Mouse (Mus musculus) mouse trophoblast stem cell (cell line): ENCODE data around the gene Gm20388.

Experiments
- in situ Hi-C, 2 experiments: fragments of 300-500 bp; cut with MseI, MboI; formaldehyde crosslinking; loops; 2 replicates in 1 of 2; 3 replicates in 1 of 2; pipeline ENCODE4 v1.15.1; 2025

Gene Gm20388

DNA sequence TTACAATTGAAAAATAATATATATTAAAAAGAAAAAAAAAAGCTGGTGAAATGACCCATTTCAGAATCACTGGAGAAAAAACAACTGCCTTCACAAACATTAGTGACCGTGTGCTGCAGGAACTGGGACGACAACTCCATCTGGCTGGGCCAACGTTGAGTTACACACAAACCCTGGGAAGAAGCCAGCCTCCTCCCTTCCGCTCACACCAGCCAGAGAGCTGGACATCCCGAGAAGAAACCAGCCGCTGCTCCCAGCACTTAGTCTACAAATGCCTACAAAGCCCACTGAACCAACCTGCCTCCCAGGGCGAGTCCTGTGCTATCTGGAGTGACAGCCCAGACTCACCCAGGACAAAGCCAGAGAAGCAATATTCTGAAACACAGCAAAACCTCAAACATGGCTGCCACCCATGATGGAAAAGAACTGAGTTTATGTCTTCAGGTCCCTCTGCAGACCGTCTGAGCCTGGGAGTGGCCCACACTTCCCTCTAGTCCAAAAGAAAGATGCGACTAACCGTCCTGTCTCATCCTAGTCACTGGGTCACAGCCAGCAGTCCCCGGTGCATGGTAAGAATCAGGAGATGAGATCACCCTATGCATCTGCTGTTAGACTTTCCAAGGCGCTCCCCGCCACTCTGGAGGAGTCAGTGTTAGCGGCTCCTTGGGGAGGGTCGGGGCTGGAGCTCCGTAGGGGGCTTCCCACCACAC is 1651.2 kb downstream of the Gm20388 start:
- in situ Hi-C loops = no loop called here

DNA sequence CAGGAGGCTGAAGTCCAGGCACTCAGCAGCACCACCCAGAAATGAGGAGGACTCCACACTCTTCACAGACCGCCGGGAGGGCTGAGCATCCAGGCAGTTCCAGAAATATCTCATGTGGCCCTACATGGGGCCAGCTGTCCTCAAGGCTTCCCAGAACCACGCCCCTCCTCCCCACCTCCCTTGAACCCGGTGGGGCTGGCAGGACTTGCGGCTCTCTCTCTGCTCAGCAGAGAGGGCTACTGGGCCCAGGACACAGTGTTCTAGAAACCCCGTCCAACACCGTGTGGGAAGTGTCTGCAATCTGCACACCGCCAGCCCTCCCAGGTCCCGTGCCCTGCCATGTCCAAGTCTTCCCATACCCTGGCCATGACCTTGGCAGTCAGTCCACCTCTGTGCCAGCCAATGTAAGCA is 1652.3 kb downstream of the Gm20388 start:
- in situ Hi-C loops = no loop called here

DNA sequence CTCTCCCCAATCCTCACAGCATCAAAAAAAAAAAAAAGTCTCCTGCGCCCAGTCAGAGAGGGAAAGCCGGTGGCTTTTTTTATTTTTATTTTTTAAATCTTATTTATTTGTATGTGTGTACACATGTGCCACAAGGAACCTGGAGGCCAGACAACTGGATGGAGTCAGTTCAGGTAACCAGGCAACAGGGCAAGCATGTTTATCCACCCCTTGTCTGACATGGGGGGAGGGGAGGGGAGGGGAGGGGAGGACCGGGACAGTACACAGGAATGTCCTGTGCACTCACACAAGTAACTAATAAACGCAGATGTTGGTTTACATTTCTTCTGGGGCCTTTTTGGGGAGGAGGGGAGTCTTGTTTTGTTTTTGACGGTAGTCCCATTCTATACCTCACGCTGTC is 1653.1 kb downstream of the Gm20388 start:
- in situ Hi-C loops = no loop called here

DNA sequence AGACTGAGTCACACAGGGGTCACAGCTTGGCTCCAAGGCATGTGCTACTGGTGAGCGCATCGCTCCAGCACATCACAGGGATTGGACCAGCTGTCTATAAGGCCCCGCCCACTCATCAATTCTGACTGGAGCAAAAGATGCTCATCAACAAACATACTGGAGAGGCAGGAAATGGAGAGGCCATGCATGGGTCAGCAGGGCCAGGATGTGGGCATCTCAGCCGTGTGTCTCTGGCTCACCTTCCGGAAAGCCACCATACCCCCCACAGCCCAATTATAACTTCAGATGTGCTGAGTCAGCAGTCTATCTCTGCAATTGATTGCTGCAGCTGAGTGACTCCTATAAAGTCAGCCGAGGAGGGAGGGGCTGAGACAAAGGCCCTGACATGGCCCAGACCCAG is 1657.7 kb downstream of the Gm20388 start:
- in situ Hi-C loops = no loop called here

DNA sequence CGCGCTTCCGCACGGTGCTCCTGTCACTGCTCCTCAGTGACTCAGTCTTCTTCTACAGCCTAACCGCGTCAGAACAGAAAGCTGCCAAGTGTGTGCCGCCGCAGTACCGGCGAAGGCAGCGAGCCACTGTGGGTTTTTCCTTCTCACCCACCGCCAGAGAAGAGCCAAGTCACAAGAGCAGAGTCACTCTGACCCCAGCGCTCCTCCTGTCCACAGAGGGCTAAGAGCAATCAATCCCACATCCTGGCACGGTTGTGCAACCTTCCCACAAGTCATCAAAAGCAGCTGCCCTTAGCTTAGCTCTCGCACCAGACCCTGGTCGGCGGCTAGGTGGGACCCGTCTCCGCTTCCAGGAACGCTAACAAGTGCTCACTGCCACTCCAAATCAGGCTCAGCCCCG is 1659.7 kb downstream of the Gm20388 start:
- in situ Hi-C loops = no loop called here

DNA sequence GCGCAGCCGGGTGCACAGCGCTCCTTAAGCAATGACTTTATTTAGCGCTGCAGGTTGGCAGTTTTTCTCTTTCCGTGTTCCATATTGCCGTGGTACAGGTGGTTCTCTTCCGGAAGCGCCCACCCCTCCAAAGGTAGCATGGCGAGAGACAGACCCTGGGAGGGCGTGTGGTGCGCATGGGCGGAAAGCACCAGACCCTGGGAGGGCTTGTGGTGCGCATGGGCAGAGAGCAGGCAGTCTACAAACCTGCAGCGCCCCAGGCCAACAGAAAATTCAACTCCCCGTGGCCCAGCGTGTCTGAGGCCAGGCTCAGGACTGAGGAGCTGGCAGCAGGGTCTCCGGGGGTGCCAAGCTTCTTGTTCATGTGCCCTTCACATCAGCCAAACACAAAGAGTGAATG is 1660.2 kb downstream of the Gm20388 start:
- in situ Hi-C loops = no loop called here

DNA sequence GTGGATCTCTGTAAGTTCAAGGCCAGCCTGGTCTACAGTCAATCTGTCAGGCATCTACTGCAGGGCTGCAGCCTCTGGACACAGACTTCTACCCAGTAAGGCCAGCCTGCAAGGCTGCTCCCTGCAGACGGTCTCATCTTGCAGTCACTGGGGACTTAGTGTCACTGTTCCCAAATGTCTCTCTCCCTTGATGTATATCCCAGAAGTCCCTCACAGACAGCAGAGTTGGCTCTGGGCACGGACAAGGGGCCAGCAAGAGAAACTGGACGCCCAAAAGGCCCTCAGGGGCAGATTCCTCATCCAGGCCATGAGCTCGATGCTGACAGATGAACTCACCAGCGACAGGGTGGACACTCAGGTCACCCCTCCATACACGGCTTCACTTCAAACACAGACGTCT is 1661.5 kb downstream of the Gm20388 start:
- in situ Hi-C loops = no loop called here

DNA sequence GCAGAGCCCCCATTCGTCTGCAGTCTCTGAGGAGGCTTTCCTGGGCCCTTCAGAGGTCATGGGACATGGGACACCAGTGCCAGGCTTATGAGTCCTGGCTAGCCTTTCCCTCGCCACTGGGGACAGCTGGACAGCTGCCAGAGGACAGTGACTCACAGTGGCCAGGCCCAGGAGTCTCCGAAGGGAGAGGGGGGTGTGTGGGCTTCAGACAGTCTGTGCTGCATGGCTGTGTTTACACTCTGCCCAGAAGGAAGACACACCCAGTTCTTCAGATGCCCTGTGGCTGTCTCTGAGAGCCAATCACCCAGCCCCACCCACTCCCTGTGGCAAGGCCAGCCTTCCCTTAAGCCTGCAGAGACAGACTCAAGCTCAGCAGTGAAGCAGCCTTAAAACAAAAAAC is 1662.6 kb downstream of the Gm20388 start:
- in situ Hi-C loops = no loop called here

DNA sequence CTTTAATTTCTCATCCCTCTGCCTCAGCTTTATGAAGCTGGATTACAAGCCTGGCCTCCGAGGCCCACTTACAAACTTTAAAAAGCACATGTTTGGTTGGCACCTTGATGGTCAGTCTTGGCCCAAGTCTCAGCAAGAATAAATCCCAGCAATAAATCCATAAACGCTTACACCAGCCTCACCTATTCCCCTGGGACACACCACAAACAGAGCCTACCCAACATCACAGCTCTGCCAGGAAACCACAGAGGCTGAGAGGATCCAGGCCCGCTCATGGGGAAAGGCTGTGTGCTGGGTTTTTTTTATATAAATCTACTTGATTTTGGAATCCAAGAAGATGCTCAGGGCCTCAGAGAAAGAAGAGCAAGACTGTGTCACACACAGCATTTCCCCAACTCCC is 1665.0 kb downstream of the Gm20388 start:
- in situ Hi-C loops = no loop called here

DNA sequence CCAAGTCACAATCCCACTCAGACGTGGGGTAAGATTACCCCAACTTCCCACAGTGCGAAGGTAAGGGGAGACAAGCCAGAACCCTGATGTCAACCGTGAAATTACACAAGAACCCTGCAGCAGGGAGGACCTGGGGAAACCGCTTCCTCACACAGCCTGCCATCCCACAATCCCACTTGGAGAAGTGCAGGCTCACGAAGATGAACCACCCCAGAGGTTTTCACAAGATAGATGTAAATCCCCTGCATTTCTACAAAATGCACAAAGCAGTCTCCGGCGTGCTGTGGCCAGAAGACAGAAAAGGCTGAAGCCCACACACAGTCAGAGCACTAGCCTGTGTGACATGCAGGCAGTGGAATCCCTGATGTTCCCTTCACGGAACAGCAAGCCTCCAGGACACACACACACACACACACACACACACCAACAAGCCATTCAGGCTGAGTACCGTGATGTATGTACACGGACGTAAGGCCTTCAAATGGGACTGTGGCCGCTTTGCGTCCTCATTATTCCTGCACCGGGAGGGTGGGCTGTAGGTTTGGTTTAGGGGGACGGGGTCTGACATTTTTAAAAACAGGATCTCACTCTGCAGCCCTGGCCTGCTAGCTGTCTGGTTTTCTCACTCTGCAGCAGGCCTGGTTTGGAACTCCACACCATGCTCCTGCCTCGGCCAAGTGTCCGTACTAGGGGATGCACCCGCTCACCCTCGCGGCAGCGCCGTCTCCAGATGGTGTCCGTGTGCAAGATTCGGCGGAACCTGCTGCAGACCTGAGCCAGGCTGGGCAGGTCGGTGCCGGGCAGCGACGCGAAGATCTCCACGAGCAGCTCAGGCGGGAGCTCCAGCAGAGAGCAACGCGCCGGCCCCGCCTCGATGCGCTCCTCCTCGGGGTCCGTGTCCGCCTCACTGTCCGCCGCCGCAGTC is 1667.4 kb downstream of the Gm20388 start:
- in situ Hi-C loops = no loop called here

DNA sequence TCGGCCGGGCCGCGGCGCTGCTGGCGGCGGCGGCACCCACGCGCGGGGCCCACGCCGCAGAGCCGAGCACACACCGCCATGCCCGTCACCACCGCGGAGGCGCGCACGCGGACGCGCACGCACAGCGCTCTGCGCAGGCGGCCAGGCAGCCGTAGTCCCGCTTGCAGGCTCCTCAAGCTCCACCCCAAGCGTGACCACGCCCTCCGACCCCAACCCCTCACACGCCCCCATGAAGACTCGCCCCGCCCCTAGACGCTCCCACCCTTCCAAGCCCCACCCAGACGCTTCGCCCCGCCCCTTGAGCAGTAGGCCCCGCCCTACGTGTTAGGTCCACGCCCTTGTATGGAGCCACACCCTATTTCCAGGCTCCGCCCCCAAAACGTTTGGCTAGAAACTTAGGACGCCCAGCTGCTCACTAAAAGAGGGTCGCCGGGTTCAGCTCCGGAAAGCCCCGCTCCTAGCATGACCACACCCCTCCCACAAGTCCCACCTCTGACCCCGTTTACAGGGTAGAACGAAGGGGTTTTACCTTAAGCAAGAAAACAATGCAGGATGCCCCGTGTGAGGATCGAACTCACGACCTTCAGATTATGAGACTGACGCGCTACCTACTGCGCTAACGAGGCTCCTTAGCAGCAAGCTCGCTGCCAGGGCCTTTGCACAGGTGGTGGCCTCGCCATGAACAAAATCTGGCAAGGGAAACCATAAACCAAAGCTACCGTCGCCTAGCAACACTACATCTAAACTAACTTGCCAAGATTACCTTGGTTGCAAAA is 1668.2 kb downstream of the Gm20388 start, which contains the start of gene Fbxo31:
Gene Fbxo31 (minus strand): TSS at position 131 of the 776 bp plus-strand sequence.
- in situ Hi-C loops = no loop called here

DNA sequence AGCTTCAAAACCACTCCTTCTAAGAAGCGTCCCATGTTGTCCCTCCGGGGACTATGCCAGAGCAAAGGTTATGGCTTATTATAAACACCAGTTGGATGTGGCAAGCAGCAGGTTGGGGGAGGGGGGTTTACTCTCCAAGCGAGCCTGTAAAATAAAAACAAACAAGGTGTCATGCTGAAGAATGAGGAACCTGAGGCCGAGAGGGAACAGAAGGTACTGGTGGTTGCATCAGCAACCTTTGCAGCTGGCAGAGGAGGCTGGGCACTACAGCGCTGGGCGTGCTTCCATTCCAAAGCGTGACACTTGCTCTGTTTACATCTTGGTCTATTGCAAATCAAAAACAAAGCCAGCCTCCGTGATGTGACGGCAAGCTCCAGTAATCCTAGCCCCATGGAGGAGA is 1669.8 kb downstream of the Gm20388 start:
- in situ Hi-C loops = no loop called here

DNA sequence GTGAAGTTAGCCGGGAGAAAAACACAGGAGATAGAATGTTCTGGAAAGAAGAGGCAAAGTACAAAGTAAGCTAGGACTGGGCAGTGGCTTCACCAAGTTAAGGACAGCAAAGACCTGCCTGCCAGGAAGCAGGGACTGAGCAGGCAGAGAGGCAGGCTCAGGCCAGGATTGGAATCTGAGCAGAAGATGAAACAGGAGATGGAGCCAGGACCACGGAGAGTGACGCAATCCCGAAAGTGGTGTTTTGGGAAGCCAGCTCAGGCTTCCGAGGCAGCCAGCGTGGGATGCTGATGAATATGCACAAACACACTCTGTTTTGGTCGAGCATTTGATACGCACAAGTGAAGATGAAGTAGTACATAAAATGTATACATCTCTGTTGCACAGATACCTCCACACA is 1673.0 kb downstream of the Gm20388 start:
- in situ Hi-C loops = no loop called here

DNA sequence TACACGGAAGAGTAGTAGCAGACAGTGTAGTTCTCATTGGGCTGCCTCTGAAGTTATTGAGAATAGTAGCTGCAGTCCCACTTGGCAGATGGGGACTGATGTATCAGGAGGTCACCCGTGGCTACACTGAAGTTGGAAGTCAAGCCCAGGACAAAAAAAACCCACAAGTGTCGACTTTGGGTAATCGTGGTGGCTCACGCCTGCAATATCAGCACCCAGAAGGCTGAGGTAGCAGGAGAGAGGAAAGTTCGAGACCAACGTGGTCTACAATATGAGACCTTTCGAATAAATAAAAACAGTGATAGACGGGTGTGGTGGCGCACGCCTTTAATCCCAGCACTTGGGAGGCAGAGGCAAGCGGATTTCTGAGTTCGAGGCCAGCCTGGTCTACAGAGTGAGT is 1674.1 kb downstream of the Gm20388 start:
- in situ Hi-C loops = no loop called here

DNA sequence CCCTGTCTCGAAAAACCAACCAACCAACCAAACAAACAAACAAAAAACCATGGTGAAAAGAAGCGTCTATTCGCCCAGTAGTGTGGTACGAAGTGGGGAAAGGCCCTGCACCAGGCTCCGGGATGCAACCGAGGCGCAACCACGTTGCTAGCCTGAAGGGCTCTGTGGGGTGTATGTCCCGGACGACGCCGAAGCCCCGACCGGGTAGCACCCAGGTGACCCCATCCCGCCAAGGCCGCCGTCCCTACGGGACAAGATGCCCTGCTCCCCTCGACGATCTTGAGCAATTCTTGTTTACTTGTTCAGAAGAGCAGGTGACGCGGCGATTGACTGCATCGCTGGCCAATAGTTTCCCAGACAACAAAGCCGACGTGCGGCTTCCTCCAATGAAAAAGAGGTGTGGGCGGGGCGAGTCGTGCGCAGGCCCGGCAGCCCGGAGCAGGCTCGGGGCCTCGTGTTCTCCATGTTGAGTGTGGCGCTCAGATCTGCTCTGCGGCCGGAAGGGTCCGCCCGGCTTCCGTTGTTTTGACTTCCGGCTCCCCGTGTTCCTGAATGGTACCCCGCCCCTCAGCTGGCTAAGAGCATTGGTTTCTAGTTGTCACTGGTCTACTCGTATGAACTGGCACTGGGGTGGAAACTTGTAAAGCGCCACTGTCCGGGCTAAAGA is 1674.7 kb downstream of the Gm20388 start:
- in situ Hi-C loops = no loop called here

DNA sequence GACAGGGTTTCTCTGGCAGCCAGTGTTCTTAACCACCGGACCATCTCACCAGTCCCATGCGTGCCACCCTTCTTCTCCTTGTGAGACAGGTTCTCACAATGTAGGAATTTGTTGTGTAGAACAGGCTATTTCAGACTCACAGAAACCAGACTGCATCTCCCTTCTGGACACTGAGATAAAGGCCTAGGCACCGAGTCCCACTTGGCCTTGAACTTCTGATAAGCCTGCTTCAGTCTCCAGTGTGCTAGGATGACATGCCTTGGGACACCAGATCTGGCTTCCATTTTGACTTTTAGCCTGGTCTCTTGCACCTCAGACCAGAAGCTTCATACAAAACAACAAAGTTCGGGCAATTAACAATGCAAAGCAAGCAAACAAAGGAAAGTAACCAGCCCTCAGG is 1678.1 kb downstream of the Gm20388 start:
- in situ Hi-C loops = no loop called here

DNA sequence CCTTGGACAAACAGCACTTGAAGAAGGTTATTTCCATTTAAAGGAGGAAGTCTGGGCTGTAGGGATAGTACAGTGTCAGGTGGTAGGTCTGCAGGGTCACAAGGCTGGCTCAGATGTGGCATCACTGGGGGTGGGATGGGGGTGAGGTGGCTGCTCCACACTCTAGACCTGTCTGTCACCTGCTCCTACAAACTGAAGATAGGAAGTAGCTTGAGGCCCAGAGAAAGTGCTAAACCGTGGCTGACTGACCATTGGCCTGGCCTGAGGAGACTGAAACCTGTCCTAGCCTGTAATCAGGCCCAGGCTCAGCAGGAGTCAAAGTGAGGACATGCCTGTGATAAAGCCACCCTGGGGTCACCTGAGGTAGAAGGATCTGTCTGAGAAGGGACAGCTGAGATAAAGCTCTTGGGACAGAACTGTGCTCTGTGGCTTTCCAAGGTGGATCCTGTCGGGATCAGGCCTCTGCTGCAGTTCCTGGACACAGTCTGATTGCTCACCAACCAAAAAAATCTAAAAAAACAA is 1678.6 kb downstream of the Gm20388 start:
- in situ Hi-C loops = no loop called here

DNA sequence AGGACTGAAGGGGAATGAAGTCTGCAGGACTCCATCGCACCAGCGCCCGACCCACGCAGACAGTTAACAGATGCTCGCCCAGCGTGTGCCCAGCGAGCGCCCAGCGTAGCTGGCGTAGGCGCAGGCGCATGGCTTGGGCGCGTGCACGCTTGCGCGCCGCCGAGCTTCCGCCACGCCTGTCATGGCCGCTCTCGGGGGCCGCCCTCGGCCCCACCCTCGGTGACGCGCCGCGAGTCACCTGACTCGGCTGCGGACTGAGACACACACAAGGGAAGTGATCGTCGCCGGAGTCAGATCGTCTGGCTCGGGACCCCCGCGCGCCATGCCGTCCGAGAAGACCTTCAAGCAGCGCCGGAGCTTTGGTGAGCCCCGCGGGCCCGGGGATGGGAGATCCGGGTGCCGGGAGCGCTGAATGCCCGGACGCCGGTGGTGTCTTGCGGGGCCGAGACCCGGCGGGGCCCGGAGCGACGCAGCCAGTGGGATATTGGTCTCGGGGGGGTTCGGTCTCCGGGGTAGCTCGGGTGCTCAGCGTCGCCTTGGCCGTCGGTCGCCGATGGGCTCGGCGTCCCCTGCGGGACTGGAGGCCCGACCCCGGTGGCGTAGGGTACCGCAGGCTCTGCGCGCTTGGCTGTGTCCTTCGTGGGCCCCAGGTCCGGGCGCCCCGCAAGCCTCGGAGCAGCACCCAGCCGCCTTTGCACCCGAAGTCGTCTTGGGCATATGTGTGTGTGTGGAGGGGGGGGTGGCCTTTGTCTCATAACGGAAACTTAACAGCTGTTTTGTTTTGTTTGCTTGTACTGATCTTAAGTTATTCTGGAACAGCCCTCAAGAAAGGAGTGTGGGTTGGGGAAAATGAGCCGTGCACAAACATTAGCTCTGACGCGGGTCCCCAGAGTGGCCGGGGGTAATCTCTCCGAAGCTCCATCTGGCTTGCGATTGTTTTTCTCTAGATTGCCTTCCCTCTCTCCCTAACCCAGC is 1679.8 kb downstream of the Gm20388 start, which contains the start of gene Map1lc3b:
Gene Map1lc3b (plus strand): TSS at position 159 of the 975 bp plus-strand sequence.
- in situ Hi-C loops = loop anchor here in 1 of 2 experiments (10.0 kb wide), 1 partner anchor 46 kb away; the partner anchor contains the start of gene 1700018B08Rik

DNA sequence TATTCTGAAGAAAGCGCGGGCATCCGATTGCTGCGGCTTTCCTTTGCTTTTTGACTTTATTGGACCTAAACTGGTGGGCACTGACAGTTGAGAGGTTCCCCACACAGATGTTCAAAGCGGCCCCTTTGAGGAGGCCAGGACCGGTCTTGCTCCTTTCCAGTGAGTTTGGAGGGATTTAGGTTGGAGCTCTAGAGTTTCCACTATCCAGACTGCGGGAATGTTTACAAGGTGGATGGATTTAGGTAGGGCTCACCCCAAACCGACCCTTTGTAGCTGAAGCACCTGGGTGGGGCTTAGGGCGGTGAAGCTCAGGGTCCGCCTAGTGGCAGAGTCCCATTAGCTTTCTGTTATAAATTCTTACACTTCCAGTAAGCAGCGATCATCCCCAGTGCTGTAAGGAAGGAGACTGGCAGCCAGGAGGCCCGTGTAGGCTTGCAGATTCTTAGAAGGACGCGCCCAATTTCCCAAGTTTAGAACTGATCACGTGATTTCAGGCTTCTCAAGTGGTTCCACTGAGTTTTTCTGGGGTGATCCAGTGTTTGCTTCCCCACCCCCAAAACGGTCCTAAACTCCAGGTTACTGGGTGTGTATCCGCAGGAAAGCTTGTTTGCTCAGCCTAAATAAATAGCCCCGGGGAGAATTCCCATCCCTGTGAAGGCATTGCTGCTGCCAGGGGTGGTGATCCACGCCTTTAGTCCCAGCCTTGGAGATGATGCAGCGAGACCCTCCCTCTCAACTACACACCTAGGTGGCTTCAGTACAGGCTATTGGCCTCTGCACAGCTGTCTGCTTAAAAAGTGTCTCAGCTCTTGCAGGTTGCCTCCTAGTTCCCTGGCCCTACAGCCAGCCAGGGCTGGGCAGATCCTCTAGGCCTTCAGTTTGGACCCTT is 1680.8 kb downstream of the Gm20388 start:
- in situ Hi-C loops = loop anchor here in 1 of 2 experiments (10.0 kb wide), 1 partner anchor 47 kb away; the partner anchor contains the start of gene 1700018B08Rik
